Mouse (Mus musculus): ENCODE measurements at regions not wholly inside any gene's neighbourhood (a gene's known extent, or its start where the extent isn't known, plus 50 kb on each side); places are given as distances from the start of the nearest gene placed in this dataset.

DNA sequence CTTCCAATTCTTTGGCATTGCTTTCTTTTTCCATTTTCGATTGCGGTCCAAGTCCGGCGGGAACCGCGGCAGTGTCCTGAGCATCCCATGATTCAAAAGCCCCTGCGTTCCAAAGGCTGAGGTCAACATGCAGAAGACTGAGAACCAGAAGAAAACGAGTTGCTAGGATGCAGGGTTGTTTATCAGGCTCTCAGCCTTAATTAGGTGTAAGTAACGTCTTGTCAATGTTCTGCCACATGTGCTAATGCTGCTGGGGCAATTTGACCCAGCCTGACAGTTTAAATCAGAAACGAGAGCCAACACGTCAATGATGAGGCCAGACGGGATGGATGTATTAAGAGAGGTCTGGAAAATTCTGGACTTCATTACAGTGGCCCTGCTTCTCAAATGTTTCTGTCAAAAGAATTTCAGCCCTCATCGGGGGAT, 239.4 kb downstream of the Gm45692 start:
- no peak for ATAC-seq

DNA sequence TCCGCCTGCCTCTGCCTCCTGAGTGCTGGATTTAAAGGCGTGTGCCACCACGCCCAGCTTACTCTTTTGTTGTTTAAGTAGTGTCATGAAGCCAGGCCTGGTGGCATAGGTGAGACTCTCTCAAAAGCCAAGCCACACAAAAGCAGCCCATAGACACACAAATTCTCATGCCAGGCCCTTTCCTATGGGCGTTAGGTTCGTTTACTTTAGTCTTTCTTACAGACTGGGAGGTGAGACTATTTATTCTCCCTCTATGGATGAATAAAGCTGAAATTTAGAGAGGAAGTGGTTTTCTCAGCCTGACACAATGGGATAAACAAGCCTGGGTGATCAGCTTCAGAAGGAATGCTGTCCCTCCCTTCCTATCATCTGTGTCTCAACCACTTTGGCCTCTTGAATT, 243.0 kb downstream of the Gm45692 start:
- ATAC-seq: no peak

- no peak for ATAC-seq
These were observed 244.3 kb downstream of the Gm45692 start for GRCm38 (mm10) chr8:26363616-26364015.

GRCm38 (mm10) chr8:26364637-26365036, 245.3 kb downstream of the Gm45692 start:
- no peak for ATAC-seq

DNA sequence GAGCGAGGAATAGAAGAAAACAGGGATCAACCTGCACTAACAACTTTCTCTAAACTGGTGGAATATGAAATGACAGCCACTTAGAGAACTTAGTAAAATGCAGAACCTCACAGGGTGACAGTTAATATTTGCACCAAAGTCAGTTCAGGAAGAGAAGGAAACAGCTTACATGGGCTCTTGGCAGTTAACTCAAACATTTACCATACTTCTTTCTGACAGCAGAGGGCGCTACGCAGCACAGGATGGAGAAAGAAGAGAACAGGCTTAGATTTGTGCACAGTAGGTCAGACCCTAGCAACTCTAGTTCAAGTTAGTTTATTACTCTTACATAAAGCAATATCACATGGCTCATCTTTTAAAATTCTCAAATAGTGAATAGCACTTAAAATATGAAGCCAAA, 261.3 kb downstream of the Gm45692 start:
- ATAC-seq: peak; percentile 36

- no peak for ATAC-seq
These were observed 263.1 kb downstream of the Gm45692 start for GRCm38 (mm10) chr8:26382426-26382825.

DNA sequence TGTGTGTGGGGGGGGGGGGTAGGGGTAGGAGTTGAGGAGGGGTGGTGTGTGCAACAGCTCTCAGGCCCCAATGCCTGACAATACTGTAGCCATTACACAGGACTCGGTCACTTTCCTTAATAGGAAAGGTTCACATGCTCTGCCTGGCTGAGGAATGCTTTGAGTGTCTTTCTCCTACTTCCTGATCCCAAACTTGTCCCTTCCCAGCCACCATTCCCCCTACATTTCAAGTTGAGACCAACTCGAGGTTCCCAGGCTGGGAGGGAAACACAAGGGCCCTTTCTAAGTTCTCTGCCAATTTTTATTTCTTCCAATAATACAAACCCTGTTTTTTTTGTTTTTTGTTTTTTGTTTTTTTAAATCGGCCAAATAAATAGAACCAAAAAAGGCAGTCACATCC, 264.6 kb downstream of the Gm45692 start:
- no peak for ATAC-seq

GRCm38 (mm10) chr8:26384305-26384993, 265.1 kb downstream of the Gm45692 start:
- ATAC-seq: no peak

GRCm38 (mm10) chr8:26384994-26385345, 265.6 kb downstream of the Gm45692 start:
- no peak for ATAC-seq

DNA sequence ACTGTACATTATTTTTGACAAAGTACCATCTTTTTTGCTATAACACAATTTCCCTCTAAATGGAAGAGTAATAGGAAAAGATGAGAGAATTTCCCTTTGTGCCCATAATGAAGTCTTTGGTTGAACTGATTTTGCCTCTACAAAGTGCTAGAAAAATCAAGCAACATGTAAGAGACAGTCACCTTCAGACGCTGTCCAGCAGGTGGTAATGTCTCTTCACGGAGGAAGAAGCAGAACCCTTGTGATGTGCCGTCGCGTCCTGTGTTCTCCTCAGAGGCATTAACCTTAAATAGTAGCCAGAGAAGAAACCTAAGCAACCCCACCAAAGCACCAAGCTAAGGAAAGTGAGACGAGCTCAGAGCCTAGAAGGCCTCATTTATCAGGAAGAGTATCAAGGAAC, 275.7 kb downstream of the Gm45692 start:
- ATAC-seq: no peak

DNA sequence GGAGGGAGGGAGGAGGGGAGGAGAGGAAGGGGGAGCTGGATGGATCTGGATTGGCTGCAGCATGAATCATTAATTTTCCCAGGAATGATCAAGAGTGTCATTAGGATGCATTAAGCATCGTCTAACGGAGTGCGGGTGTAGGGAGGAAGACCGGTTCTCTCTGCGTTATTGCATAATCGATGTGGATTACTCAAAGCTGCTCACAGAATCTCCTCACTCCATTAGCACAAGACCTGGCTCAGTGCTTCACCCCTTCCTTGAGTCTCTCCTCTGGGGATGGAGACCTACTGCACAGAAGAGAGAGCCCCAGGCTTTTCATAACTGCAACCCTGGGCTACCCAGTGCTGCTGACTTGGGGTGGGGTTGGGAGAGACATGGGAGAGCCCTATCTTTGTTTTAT, 300.7 kb downstream of the Gm45692 start:
- ATAC-seq: no peak

DNA sequence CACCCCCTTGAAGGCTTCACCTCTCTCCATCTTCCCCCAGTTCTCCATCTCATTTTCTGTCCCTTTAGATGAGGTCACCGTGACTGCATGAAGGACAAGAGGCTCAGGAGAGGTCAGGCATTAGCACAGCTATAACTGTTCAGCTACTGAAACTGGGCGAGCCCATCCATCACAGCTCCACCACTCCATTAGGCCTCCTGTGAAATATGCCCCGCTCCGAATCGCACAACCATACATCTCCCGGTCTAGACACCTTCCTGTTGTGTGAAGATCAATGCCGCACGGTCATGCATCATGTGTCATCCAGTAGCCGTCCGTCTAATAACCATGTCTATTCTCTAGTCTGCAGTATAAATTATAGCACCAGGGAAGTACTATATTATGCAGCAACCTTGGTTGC, 301.2 kb downstream of the Gm45692 start:
- ATAC-seq: no peak

GRCm38 (mm10) chr8:26427311-26427710, 308.0 kb downstream of the Gm45692 start:
- no peak for ATAC-seq

- ATAC-seq: no peak
These were observed 310.5 kb downstream of the Gm45692 start for GRCm38 (mm10) chr8:26429751-26430327.

GRCm38 (mm10) chr8:26432161-26432919, 313.0 kb downstream of the Gm45692 start:
- ATAC-seq: no peak

DNA sequence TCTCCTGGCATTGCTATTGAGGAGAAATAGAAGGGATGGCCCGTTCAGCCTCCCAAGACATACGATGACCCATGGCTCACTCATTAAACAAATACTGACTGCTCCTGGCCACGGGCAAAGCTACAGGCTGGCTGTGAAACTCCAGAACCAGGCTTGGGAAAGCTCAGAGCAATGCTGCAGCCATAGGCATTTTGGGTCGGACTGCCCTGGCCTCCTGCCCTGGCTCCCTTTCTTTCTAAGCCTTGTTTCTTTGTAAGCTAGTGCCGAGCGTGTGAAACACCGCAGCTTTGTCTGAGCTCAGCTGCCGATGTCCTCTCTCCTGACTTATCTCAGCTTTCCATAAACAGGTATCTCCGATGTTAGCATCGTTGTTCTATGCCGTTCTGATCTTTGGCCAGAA, 316.9 kb downstream of the Gm45692 start:
- no peak for ATAC-seq

DNA sequence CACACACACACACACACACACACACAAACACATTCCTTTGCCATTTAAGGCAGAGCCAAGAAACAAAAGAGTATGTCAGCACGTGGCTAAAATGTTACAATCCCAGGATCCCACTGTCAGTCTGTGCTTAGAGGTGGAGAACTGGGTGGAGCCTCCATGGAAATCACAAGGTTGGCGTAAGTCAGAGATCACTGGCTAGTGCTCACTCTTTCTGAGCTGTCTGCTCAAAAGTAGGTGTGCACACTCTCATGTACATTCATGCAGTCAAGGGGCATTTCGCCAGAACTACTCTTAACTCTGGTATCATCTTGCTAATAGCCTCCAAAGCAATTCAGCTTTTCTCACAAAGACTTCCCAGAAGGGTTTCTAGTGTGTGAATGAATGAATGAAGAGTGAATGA, 318.2 kb downstream of the Gm45692 start:
- ATAC-seq: no peak

- no peak for ATAC-seq
These were observed 319.0 kb downstream of the Gm45692 start for GRCm38 (mm10) chr8:26438246-26438862.

GRCm38 (mm10) chr8:26438877-26439276, 319.5 kb downstream of the Gm45692 start:
- ATAC-seq: no peak

- no peak for ATAC-seq
These were observed 322.1 kb downstream of the Gm45692 start for GRCm38 (mm10) chr8:26441268-26442030.

- ATAC-seq: no peak
These were observed 323.7 kb downstream of the Gm45692 start for GRCm38 (mm10) chr8:26443041-26443440.

GRCm38 (mm10) chr8:26443735-26444134, 324.4 kb downstream of the Gm45692 start:
- no peak for ATAC-seq

DNA sequence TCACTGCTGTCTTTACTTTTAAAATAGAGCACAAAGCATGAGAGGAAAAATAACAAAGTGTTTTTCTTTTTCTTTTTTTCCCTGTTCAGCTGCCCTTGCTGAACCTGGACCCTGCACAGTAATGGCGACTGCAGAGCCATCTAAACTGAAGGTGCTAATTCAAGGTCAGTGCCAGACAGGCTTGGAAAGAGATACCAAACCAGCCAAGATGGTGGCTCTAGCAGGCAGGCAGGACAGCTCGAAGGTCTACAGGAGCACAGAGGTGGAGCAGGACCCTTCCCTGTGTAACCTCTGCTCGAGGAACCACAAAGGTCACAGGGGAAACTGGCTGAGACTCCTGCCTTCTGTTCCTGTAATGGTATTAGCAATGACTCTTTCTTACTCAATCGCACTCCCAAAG, 326.7 kb downstream of the Gm45692 start:
- no peak for ATAC-seq
